ENCODE assay signal across 19 mouse cellular contexts in the genomic region with DNA sequence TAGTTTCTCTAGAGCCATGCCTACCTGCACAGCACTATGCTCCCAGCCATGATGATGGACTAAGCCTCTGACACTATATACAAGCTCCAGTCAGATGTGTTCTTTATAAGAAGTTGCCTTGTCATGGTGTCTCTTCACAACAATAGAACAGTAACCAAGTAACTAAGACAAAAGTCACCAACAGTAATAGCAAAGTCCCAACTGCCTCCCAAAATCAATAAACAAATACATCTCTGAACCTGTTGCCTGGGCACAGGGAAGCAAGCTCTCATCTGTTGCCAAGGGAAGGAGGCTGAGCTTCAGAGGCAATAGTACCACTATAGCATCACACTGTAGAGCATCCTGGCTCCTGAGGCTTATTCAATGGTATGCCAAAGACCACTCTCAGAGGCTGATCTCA. TPM values are rescaled to one million over a fixed set of nuclear protein-coding genes. Genes with fewer than 3 reads are reported as not detected.
DNase-seq lines count a peak whose midpoint lies in the region; ATAC-seq and TF ChIP-seq lines count a peak whose summit lies in the region.
"Had no signal": no experiment of that assay in that cellular context is flagged by ENCODE, and none has a peak within 500 bp of the region (broad histone marks: within the 10 kb centered on the region; RNA-seq: fewer than 3 reads in every experiment).

No protein-coding gene starts in this region.

- no peak overlapping the region for H3K4me3 ChIP-seq in liver, adult 2 months (ENCODE audit: insufficient read depth, low read depth, low read length)
- H3K4me3 ChIP-seq in liver, postnatal 0 days (ENCODE audit: low read depth, low read length) = no peak overlapping the region
- H3K4me3 ChIP-seq in liver, embryonic 12.5 days = no peak overlapping the region

- peak overlapping the region; percentile 41; the same call in 1 of the 2 replicates for H3K9ac ChIP-seq in liver, adult 2 months (ENCODE audit: low read depth, low read length)
- no peak overlapping the region for H3K9ac ChIP-seq in liver, postnatal 0 days (replicated peaks)
- H3K9ac ChIP-seq in liver, embryonic 12.5 days = no peak overlapping the region

- peaks cover 5% of the 10 kb centered on the region; the same call in 1 of the 2 replicates for H3K79me2 ChIP-seq in liver, adult 2 months (ENCODE audit: control insufficient read depth, insufficient read depth, low read length)

- no peak for TF ChIP-seq CTCF in liver, adult 2 months (IDR thresholded peaks at IDR 0.05; ENCODE audit: low read depth, low read length)
- TF ChIP-seq CTCF in liver, postnatal 0 days (IDR thresholded peaks at IDR 0.05; ENCODE audit: low read depth) = no peak

- no peak for TF ChIP-seq POLR2A in liver, adult 2 months (IDR thresholded peaks at IDR 0.05; ENCODE audit: extremely low read depth, insufficient read depth, low read length)

- peak overlapping the region; percentile 94 for H3K27ac ChIP-seq in liver, adult 2 months (replicated peaks; ENCODE audit: insufficient read depth, low read depth, low read length)
- peak overlapping the region; percentile 69 for H3K27ac ChIP-seq in liver, postnatal 0 days (ENCODE audit: low read depth)
- no peak overlapping the region for H3K27ac ChIP-seq in liver, embryonic 12.5 days

- H3K27me3 ChIP-seq in liver, adult 2 months (ENCODE audit: control insufficient read depth, insufficient read depth, low read length) = no peaks in the 10 kb centered on the region
- no peaks in the 10 kb centered on the region for H3K27me3 ChIP-seq in liver, postnatal 0 days (ENCODE audit: insufficient read depth, low read length)
- no peaks in the 10 kb centered on the region for H3K27me3 ChIP-seq in liver, embryonic 12.5 days (replicated peaks)
- H3K27me3 ChIP-seq: CH12.LX, Patski had no signal

- ATAC-seq in liver, postnatal 0 days = peak; percentile 78
- ATAC-seq in liver, embryonic 12.5 days = no peak
- ATAC-seq: activated CD4-positive, CD25-positive, alpha-beta regulatory T cell, adult 4 months; CD4-positive, CD25-positive, alpha-beta regulatory T cell, adult 4 months; Patski had no signal

- H3K36me3 ChIP-seq in liver, adult 2 months (ENCODE audit: control insufficient read depth, insufficient read depth, low read length) = peaks cover 13% of the 10 kb centered on the region; the same call in 1 of the 2 replicates
- peaks cover 26% of the 10 kb centered on the region for H3K36me3 ChIP-seq in liver, postnatal 0 days (replicated peaks; ENCODE audit: insufficient read depth, low read length)
- peaks cover 50% of the 10 kb centered on the region for H3K36me3 ChIP-seq in liver, embryonic 12.5 days

- DNase-seq in liver, adult 2 months (ENCODE audit: extremely low read depth, low read depth, low spot score) = peak; percentile 93
- DNase-seq in liver = no peak
- no peak for DNase-seq in liver, postnatal 0 days
- DNase-seq: adrenal gland, adult 2 months; adrenal gland, adult 8-10 months; adrenal gland, postnatal 10 days; adrenal gland, postnatal 14 days; adrenal gland, postnatal 25 days; adrenal gland, postnatal 36 days; B cell, adult 2 months; cerebellum, adult 11 months; cerebellum, adult 11-12 months; cerebellum, adult 18-20 months had no signal

- peak; percentile 10; the same call in 1 of the 2 replicates for TF ChIP-seq EP300 in liver, postnatal 0 days (IDR thresholded peaks at IDR 0.05; ENCODE audit: low read depth)

- H3K9me3 ChIP-seq in liver, postnatal 0 days (ENCODE audit: low read length) = no peaks in the 10 kb centered on the region
- H3K9me3 ChIP-seq in liver, embryonic 12.5 days (replicated peaks) = no peaks in the 10 kb centered on the region
- H3K9me3 ChIP-seq: G1E had no signal

- no peak overlapping the region for H3K4me2 ChIP-seq in liver, postnatal 0 days (ENCODE audit: low read depth, low read length)
- H3K4me2 ChIP-seq in liver, embryonic 12.5 days = no peak overlapping the region

- peaks cover 9% of the 10 kb centered on the region for H3K4me1 ChIP-seq in liver, adult 2 months (ENCODE audit: control insufficient read depth, insufficient read depth, low read length)
- peaks cover 6% of the 10 kb centered on the region for H3K4me1 ChIP-seq in liver, postnatal 0 days (ENCODE audit: insufficient read depth)
- H3K4me1 ChIP-seq in liver, embryonic 12.5 days = peaks cover 27% of the 10 kb centered on the region

RNA-seq across cellular contexts. Expression of gene Wfikkn1, which starts 6.1 kb away (rescaled TPM):
- total RNA-seq in liver, adult 2 months (2014; rRNA removed) = 0.07 and 0.09 TPM in 2 replicates
- polyA plus RNA-seq in liver, adult 2 months (2012; rRNA removed) = 0.24 and 0.92 TPM in 2 replicates
- polyA plus RNA-seq in liver, postnatal 0 days (2015; fragmentation: Nextera tagmentation; extraction: Ambion mirVana) = 0.33 and 0.54 TPM in 2 replicates
- polyA plus RNA-seq in liver, embryonic 12.5 days (2016; fragmentation: Nextera tagmentation; extraction: Ambion mirVana) = 0.83 and 0.91 TPM in 2 replicates

RNA-seq across cellular contexts. Expression of gene Mettl26, which starts 11.9 kb away (rescaled TPM):
- total RNA-seq in liver, adult 2 months (2014; rRNA removed) = 129 and 131 TPM in 2 replicates
- 415 and 439 TPM in 2 replicates for polyA plus RNA-seq in liver, adult 2 months (2012; rRNA removed)
- polyA plus RNA-seq in liver, postnatal 0 days (2015; fragmentation: Nextera tagmentation; extraction: Ambion mirVana) = 64.8 and 72.5 TPM in 2 replicates
- polyA plus RNA-seq in liver, embryonic 12.5 days (2016; fragmentation: Nextera tagmentation; extraction: Ambion mirVana) = 52.3 and 53.5 TPM in 2 replicates

RNA-seq across cellular contexts. Expression of gene Mcrip2, which starts 18.2 kb away (rescaled TPM):
- total RNA-seq in liver, adult 2 months (2014; rRNA removed) = 26.1 and 36.0 TPM in 2 replicates
- 139 and 141 TPM in 2 replicates for polyA plus RNA-seq in liver, adult 2 months (2012; rRNA removed)
- 127 and 143 TPM in 2 replicates for polyA plus RNA-seq in liver, postnatal 0 days (2015; fragmentation: Nextera tagmentation; extraction: Ambion mirVana)
- polyA plus RNA-seq in liver, embryonic 12.5 days (2016; fragmentation: Nextera tagmentation; extraction: Ambion mirVana) = 68.0 and 70.3 TPM in 2 replicates

RNA-seq across cellular contexts. Expression of gene Wdr90, which starts 25.5 kb away (rescaled TPM):
- total RNA-seq in liver, adult 2 months (2014; rRNA removed) = 2.7 and 3.3 TPM in 2 replicates
- polyA plus RNA-seq in liver, adult 2 months (2012; rRNA removed) = 9.0 and 14.1 TPM in 2 replicates
- polyA plus RNA-seq in liver, postnatal 0 days (2015; fragmentation: Nextera tagmentation; extraction: Ambion mirVana) = 2.7 and 3.4 TPM in 2 replicates
- polyA plus RNA-seq in liver, embryonic 12.5 days (2016; fragmentation: Nextera tagmentation; extraction: Ambion mirVana) = 19.5 and 19.6 TPM in 2 replicates

RNA-seq across cellular contexts. Expression of gene Rab40c, which starts 32.7 kb away (rescaled TPM):
- total RNA-seq in liver, adult 2 months (2014; rRNA removed) = 6.1 and 7.2 TPM in 2 replicates
- 22.8 and 24.1 TPM in 2 replicates for polyA plus RNA-seq in liver, adult 2 months (2012; rRNA removed)
- 6.5 and 7.3 TPM in 2 replicates for polyA plus RNA-seq in liver, postnatal 0 days (2015; fragmentation: Nextera tagmentation; extraction: Ambion mirVana)
- 9.9 and 11.8 TPM in 2 replicates for polyA plus RNA-seq in liver, embryonic 12.5 days (2016; fragmentation: Nextera tagmentation; extraction: Ambion mirVana)
